Mouse (Mus musculus) layer of hippocampus, adult 2 months (tissue): ENCODE measurements at regions not wholly inside any gene's neighbourhood (a gene's known extent, or its start where the extent isn't known, plus 50 kb on each side); places are given as distances from the start of the nearest gene placed in this dataset.

Source experiments
- DNase-seq, 2 experiments: peaks; one replicate each; pipeline ENCODE4 v3.0.0; 2022; ENCODE audit warnings: low spot score in 2 of 2
- H3K27ac ChIP-seq: fragments of 200-600 bp; 2 replicates; pipeline ENCODE4 v1.8.1; 2022
- H3K4me3 ChIP-seq: fragments of 200-600 bp; 2 replicates; pipeline ENCODE4 v1.8.1; 2022; ENCODE audit warnings: mild to moderate bottlenecking
- CTCF ChIP-seq: fragments of 200-600 bp; conservative IDR thresholded peaks from 2 replicates; pipeline ENCODE4 v1.8.1; 2022; ENCODE audit warnings: antibody characterized with exemption, mild to moderate bottlenecking, moderate library complexity

GRCm38 (mm10) chr3:71728861-71729260 lies 1238.8 kb downstream of the Sis start:
- peak; percentile 41 to 63 for DNase-seq
- Histone ChIP-seq H3K27ac (peak overlapping the region; percentile 87), H3K4me3 (no peak overlapping the region)
- TF ChIP-seq CTCF, result no peak

DNA sequence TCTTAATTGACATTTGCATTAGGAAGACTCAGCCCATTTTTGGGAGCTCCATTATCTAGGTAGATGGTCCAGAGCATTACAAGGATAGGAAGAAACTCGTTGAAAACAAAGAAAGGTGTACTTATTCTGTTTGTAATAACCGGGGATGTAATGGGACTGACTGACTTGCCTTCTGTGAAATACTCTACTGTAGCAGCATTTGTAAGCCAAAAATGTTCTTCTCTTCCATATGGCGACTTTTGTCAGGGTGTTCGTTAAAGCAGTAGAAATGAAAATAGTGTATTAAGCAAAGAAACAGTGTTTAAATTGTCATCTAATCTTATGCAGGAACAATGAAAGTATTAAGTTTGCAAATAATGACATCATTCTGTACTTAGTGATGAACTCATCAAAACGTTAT lies 1265.3 kb downstream of the Sis start:
- no peak overlapping the region for H3K4me3 ChIP-seq
- no peak for TF ChIP-seq CTCF
- H3K27ac ChIP-seq, result peak overlapping the region; percentile 39; the same call in 1 of the 2 replicates
- peak; percentile 16 to 25 for DNase-seq
